Mouse (Mus musculus): Measurements from ENCODE around the gene Rbpj. TPM values are rescaled to one million over a fixed set of nuclear protein-coding genes. Genes with fewer than 3 reads are reported as not detected.

Rbpj gene
- polyA plus RNA-seq, 1 experiment, result 13.3 TPM

DNA sequence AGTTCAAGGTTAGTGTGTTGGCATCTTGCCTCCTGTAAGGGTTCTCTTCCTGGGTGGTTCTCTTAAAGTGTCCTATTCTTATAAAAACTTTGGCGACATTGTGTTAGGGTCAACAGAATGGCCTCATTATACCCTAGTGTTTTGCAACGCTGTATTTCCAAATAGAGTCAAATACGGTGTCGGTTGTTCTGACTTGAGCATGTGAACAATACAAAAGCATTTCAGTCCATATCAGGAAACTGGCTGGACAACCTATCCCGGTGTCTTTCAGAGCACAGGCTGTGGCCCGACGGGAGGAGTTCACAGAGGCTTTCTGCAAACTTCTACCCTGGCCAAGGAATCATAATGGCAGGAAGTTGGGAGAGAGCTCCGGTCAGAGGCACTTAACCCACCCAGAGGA is 226.1 kb downstream of the Rbpj start:
- H3K27ac ChIP-seq (replicated peaks; ENCODE audit: low read depth, low read length), result 0 out of 2 replicates have a peak overlapping the region, but pooled peaks have one; percentile 22

GRCm38 (mm10) chr5:53692662-53693061 is 226.7 kb downstream of the Rbpj start:
- Histone ChIP-seq H3K27ac (replicated peaks; ENCODE audit: low read depth, low read length) (no peak overlapping the region), H3K4me1 (ENCODE audit: control insufficient read depth, insufficient read depth, insufficient read length, low read length) (no peaks in the 10 kb centered on the region), H3K4me3 (ENCODE audit: insufficient read depth, low read depth, low read length) (no peak overlapping the region)

More for the DNA sequence above, 226.1 kb downstream of the Rbpj start:
- Histone ChIP-seq H3K4me1 (ENCODE audit: control insufficient read depth, insufficient read depth, insufficient read length, low read length) (no peaks in the 10 kb centered on the region), H3K4me3 (ENCODE audit: insufficient read depth, low read depth, low read length) (no peak overlapping the region)

DNA sequence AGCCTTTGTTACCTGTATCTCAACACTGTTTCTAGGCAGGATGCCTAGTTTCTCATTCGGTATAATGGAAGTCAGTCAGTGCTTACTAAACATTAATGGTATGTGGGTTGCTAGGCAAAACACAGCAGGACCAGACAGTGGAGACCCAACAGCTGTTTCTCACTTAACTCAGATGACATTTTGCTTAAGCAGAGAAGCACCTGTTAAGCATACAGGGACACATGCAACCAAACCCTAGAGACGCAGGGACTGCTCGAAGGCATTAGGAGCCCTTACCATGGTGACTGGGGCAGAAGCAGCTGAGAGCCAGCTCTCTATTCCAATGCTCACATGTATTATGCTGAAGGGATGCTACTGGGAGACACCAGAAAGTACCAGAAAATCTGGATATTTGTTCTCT is 230.7 kb downstream of the Rbpj start:
- no peak overlapping the region for H3K4me3 ChIP-seq (ENCODE audit: insufficient read depth, low read depth, low read length)
- H3K27ac ChIP-seq (replicated peaks; ENCODE audit: low read depth, low read length), result no peak overlapping the region

DNA sequence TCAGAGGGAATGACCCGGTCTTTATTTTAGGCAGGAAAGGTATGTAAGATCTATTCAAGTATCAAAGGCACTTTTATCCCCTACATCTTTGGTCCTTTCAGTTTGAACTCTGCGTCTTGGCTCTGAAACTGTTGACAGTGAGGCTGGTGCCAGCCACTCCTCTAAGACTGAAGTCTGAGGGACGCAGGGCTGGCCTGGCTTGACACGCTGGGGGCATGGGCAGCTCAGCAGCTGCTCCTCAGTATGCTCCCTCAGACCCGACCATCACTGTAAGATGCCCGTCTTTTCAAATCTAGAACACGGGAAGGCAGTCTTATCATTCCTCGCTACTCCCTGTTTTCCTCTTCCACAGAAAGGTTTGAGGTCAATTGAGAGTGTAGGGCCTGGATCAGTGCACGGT is 231.8 kb downstream of the Rbpj start:
- Histone ChIP-seq H3K27ac (replicated peaks; ENCODE audit: low read depth, low read length) (no peak overlapping the region), H3K4me1 (ENCODE audit: control insufficient read depth, insufficient read depth, insufficient read length, low read length) (no peaks in the 10 kb centered on the region), H3K4me3 (ENCODE audit: insufficient read depth, low read depth, low read length) (no peak overlapping the region)

More for the DNA sequence above, 230.7 kb downstream of the Rbpj start:
- no peaks in the 10 kb centered on the region for H3K4me1 ChIP-seq (ENCODE audit: control insufficient read depth, insufficient read depth, insufficient read length, low read length)

DNA sequence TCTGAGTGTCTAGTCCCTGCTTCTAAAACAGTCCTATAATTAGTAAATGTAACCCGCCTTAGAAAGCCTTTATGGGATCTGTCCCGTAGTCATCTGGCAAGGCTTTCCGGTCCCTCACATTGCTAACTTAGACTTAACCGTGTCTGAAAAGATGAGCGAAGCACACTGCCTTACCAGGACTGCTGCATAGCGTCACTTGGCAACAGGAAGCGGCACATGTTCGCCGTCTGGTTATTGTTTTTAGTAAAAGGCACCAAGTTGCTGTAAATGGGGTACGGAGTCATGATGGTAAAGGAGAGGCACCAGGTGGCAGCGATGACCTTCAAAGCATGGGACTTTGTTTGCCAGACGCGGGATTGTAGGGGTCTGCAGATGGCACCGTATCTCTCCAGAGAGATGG is 236.7 kb downstream of the Rbpj start:
- no peak overlapping the region for H3K4me3 ChIP-seq (ENCODE audit: insufficient read depth, low read depth, low read length)
- no peak overlapping the region for H3K27ac ChIP-seq (replicated peaks; ENCODE audit: low read depth, low read length)
- H3K4me1 ChIP-seq (ENCODE audit: control insufficient read depth, insufficient read depth, insufficient read length, low read length), result no peaks in the 10 kb centered on the region

Other genes starting within 250 kb of the Rbpj start
- 155 TPM in 2 replicates for gene Smim20, start 199.1 kb upstream of the Rbpj start, polyA plus RNA-seq (2012; ENCODE audit: insufficient read depth, insufficient read length, missing spikeins)
- not detected in 2 replicates for gene Cckar, start 241.6 kb downstream of the Rbpj start, polyA plus RNA-seq (2012; ENCODE audit: insufficient read depth, insufficient read length, missing spikeins)